ENCODE assay signal across 17 mouse cellular contexts in the genomic region with DNA sequence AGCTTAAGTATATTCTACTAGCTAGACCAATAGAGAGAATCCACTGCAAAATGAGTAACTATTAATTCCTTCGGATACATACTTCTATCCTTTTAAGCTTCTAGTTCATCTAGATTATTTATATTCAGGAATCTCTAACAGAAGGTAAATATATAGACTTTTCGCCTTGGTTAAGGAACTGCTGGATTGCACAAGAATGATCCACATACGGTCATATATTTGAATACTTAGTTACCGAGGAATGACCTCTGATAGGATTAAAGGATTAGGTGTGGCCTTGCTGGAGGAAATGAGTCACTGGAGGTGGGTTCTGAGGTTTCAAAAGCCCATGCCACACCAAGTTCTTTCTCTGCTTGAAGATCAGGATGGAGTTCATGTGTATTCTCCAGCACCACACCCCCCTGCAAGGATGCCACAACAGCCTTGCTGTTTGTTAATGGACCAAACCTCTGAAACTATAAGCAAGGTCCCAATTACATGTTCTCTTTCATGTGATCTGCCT.
"Had no signal": no experiment of that assay in that cellular context is flagged by ENCODE, and none has a peak within 500 bp of the region (broad histone marks: within the 10 kb centered on the region; RNA-seq: fewer than 3 reads in every experiment).

No protein-coding gene starts in this region.

- H3K27ac ChIP-seq: liver, embryonic 14.5 days; midbrain, embryonic 10.5 days; midbrain, embryonic 15.5 days had no signal

- H3K4me3 ChIP-seq: megakaryocyte, embryonic 14.5 days; midbrain, embryonic 10.5 days; midbrain, embryonic 15.5 days had no signal

- H3K9ac ChIP-seq: liver, embryonic 14.5 days; liver, postnatal 0 days; lung, embryonic 14.5 days; midbrain, embryonic 15.5 days had no signal

- DNase-seq: kidney, adult 18-20 months; kidney, adult 9 months; kidney, postnatal 14 days; kidney, postnatal 4 days; liver, postnatal 0 days; lung, embryonic 14.5 days; lung, postnatal 10 days; lung, postnatal 4 days; right cerebral cortex, adult 18-20 months; right cerebral cortex, postnatal 14 days; right cerebral cortex, postnatal 4 days; thymus, postnatal 25 days had no signal

- H3K9me3 ChIP-seq: megakaryocyte, embryonic 14.5 days; midbrain, embryonic 10.5 days; midbrain, embryonic 15.5 days had no signal

- H3K4me2 ChIP-seq: lung, embryonic 14.5 days; midbrain, embryonic 15.5 days had no signal

- H3K27me3 ChIP-seq: megakaryocyte, embryonic 14.5 days; midbrain, embryonic 15.5 days had no signal

- ATAC-seq: intestine, embryonic 16.5 days; liver, postnatal 0 days; midbrain, embryonic 15.5 days had no signal
